Mouse (Mus musculus) heart, embryonic 14.5 days (tissue): Measurements from ENCODE around the gene Proca1. TPM values are rescaled to one million over a fixed set of nuclear protein-coding genes. Genes with fewer than 3 reads are reported as not detected.

Source experiments
- ATAC-seq: fragments of 200-750 bp; cut with Nextera tagmentation; 2 replicates; pipeline ENCODE4 v1.8.0; 2017; ENCODE audit warnings: low read depth, moderate TSS enrichment; ENCODE audit not compliant: insufficient number of reproducible peaks, insufficient read depth, low FRiP score
- H3K27ac ChIP-seq, 2 experiments: fragments of 200-500 bp in 1 of 2; fragments of 300-500 bp in 1 of 2; sonication (generic) in 1 of 2; replicated peaks in 1 of 2; 2 replicates each; pipeline ENCODE4 v1.5.1; 2012 to 2014; ENCODE audit warnings: low read depth in 2 of 2, low read length in 2 of 2, control low read depth in 1 of 2, mild to moderate bottlenecking in 1 of 2, mixed read lengths in 1 of 2; ENCODE audit not compliant: control insufficient read depth in 1 of 2, insufficient read depth in 1 of 2
- H3K27me3 ChIP-seq: fragments of 300-500 bp; sonication (generic); 2 replicates; pipeline ENCODE4 v1.6.1; 2014; ENCODE audit warnings: mild to moderate bottlenecking, low read length, control low read depth; ENCODE audit not compliant: control insufficient read depth, insufficient read depth
- H3K36me3 ChIP-seq: fragments of 300-500 bp; sonication (generic); 2 replicates; pipeline ENCODE4 v1.6.1; 2014; ENCODE audit warnings: mild to moderate bottlenecking, control low read depth, low read length, mixed read lengths; ENCODE audit not compliant: control insufficient read depth, insufficient read depth
- H3K4me1 ChIP-seq, 2 experiments: fragments of 200-500 bp in 1 of 2; fragments of 300-500 bp in 1 of 2; sonication (generic) in 1 of 2; 2 replicates each; pipeline ENCODE4 v1.6.1; 2012 to 2014; ENCODE audit warnings: low read length in 2 of 2, control low read depth in 1 of 2, mixed read lengths in 1 of 2; ENCODE audit not compliant: control insufficient read depth in 2 of 2, insufficient read depth in 2 of 2
- H3K4me2 ChIP-seq: fragments of 300-500 bp; sonication (generic); 2 replicates; pipeline ENCODE4 v1.6.1; 2014; ENCODE audit warnings: mild to moderate bottlenecking, low read length
- H3K4me3 ChIP-seq, 2 experiments: fragments of 200-500 bp in 1 of 2; fragments of 300-500 bp in 1 of 2; sonication (generic) in 1 of 2; 2 replicates each; pipeline ENCODE4 v1.5.1; 2012 to 2014; ENCODE audit warnings: low read length in 2 of 2, mild to moderate bottlenecking in 2 of 2, control low read depth in 1 of 2, low read depth in 1 of 2, moderate library complexity in 1 of 2; ENCODE audit not compliant: control insufficient read depth in 1 of 2, insufficient read depth in 1 of 2
- H3K9ac ChIP-seq: fragments of 300-500 bp; sonication (generic); 2 replicates; pipeline ENCODE4 v1.6.1; 2014; ENCODE audit warnings: mild to moderate bottlenecking, low read length
- H3K9me3 ChIP-seq: fragments of 300-500 bp; sonication (generic); 2 replicates; pipeline ENCODE4 v1.6.1; 2016; ENCODE audit warnings: low read length, control low read depth; ENCODE audit not compliant: control insufficient read depth
- WGBS: fragments of 180-500 bp; shearing (Covaris S2); extraction: QIAGEN DNeasy Blood & Tissue Kit; methylation state at CpG from one replicate; pipeline ENCODE4 v1.1.7; 2014; 5-methylcytosine and 5-hydroxymethylcytosine counted together
- microRNA-seq: library from miRNA; unstranded; fragments of <30 nt; microRNA quantifications from one replicate; pipeline ENCODE4, GENCODE M21; 2016
- polyA plus RNA-seq: library from polyadenylated mRNA; unstranded; fragments of >200 nt; fragmentation: Nextera tagmentation; extraction: Ambion mirVana; gene quantifications from 2 replicates; pipeline ENCODE4 v1.2.1, GENCODE M21; 2014

The Proca1 gene
- polyA plus RNA-seq, 1 experiment from 2014 or later: 2.9 TPM

- Histone ChIP-seq H3K27me3 (no peaks in the 10 kb centered on the region), H3K4me2 (peak overlapping the region; percentile 77), H3K27ac (no peak overlapping the region), H3K9ac (peak overlapping the region; percentile 97), H3K9me3 (no peaks in the 10 kb centered on the region), H3K4me1 (peaks cover 2 to 21% of the 10 kb centered on the region in 2 experiments; a peak in 3 of 4 replicates), H3K4me3 (no peak overlapping the region), H3K36me3 (peaks cover 22% of the 10 kb centered on the region)
- ATAC-seq: no peak
- 47% methylated on average over 3 of the region's 3 CpGs for WGBS
These were observed 53.8 kb downstream of the Proca1 start for GRCm38 (mm10) chr11:78247012-78247348.

- Histone ChIP-seq H3K9ac (no peak overlapping the region), H3K36me3 (peaks cover 29% of the 10 kb centered on the region), H3K4me2 (no peak overlapping the region), H3K27me3 (no peaks in the 10 kb centered on the region), H3K4me1 (peaks cover 2 to 21% of the 10 kb centered on the region in 2 experiments; a peak in 3 of 4 replicates), H3K9me3 (no peaks in the 10 kb centered on the region), H3K27ac (no peak overlapping the region), H3K4me3 (no peak overlapping the region)
- 69% methylated on average over 4 of the region's 4 CpGs for WGBS
- no peak for ATAC-seq
These were observed 54.5 kb downstream of the Proca1 start for GRCm38 (mm10) chr11:78247727-78248140.

Small RNAs within 50 kb of the gene (microRNA-seq; reads per million reads assigned to microRNA genes)
- not detected for gene Mir7653

Other genes with a start within 250 kb of the Proca1 start
- gene Phf12, start 210.6 kb upstream of the Proca1 start, polyA plus RNA-seq: 10.8 and 11.6 TPM in 2 replicates
- gene Dhrs13, start 161.1 kb upstream of the Proca1 start, polyA plus RNA-seq: 14.4 and 18.0 TPM in 2 replicates
- gene Flot2, start 155.5 kb upstream of the Proca1 start, polyA plus RNA-seq: 95.2 and 98.3 TPM in 2 replicates
- gene Eral1, start 113.0 kb upstream of the Proca1 start, polyA plus RNA-seq: 23.9 and 25.7 TPM in 2 replicates
- gene Fam222b, start 98.7 kb upstream of the Proca1 start, polyA plus RNA-seq: 17.0 and 19.4 TPM in 2 replicates
- 18.5 and 25.6 TPM in 2 replicates for gene Traf4, start 27.8 kb upstream of the Proca1 start, polyA plus RNA-seq
- gene Nek8, start 16.7 kb upstream of the Proca1 start, polyA plus RNA-seq: 11.5 and 12.4 TPM in 2 replicates
- gene Tlcd1, start 16.7 kb upstream of the Proca1 start, polyA plus RNA-seq: 14.7 and 16.1 TPM in 2 replicates
- gene Rpl23a, start 9.8 kb upstream of the Proca1 start, polyA plus RNA-seq: 968 and 1,084 TPM in 2 replicates
- gene Rab34, start 5.0 kb upstream of the Proca1 start, polyA plus RNA-seq: 57.1 and 61.8 TPM in 2 replicates
- gene Sdf2, start 52.4 kb downstream of the Proca1 start, polyA plus RNA-seq: 65.2 and 75.8 TPM in 2 replicates
- gene Supt6, start 52.6 kb downstream of the Proca1 start, polyA plus RNA-seq: 13.8 and 15.5 TPM in 2 replicates
- gene 2610507B11Rik, start 68.4 kb downstream of the Proca1 start, polyA plus RNA-seq: 71.3 and 72.5 TPM in 2 replicates
- 0.23 and 0.70 TPM in 2 replicates for gene BC030499, start 97.4 kb downstream of the Proca1 start, polyA plus RNA-seq
- gene Spag5, start 108.1 kb downstream of the Proca1 start, polyA plus RNA-seq: 23.6 and 25.0 TPM in 2 replicates
- 28.2 and 30.3 TPM in 2 replicates for gene Aldoc, start 129.6 kb downstream of the Proca1 start, polyA plus RNA-seq
- gene Pigs, start 135.0 kb downstream of the Proca1 start, polyA plus RNA-seq: 51.3 and 55.7 TPM in 2 replicates
- gene Unc119, start 150.1 kb downstream of the Proca1 start, polyA plus RNA-seq: 38.6 and 43.0 TPM in 2 replicates
- not detected in 2 replicates for gene Foxn1, start 193.2 kb downstream of the Proca1 start, polyA plus RNA-seq
- not detected in 2 replicates for gene Slc13a2, start 228.8 kb downstream of the Proca1 start, polyA plus RNA-seq